Mouse (Mus musculus) layer of hippocampus, postnatal 36 days (tissue): Measurements from ENCODE around the gene Gcn1l1. TPM values are rescaled to one million over a fixed set of nuclear protein-coding genes. Genes with fewer than 3 reads are reported as not detected.

Source experiments
- DNase-seq, 2 experiments: peaks; one replicate each; pipeline ENCODE4 v3.0.0; 2022
- total RNA-seq, 2 experiments: library from RNA; stranded (reverse); gene quantifications; 2 replicates each; pipeline ENCODE4 v1.2.3; 2021

The Gcn1l1 gene
- total RNA-seq, 2 experiments from 2014 or later = 69.4 to 73.1 TPM

- no peak for DNase-seq
Measured at GRCm38 (mm10) chr5:115611566-115611965, 46.5 kb downstream of the Gcn1l1 start.

- DNase-seq = no peak
Measured at GRCm38 (mm10) chr5:115613332-115613731, 48.3 kb downstream of the Gcn1l1 start.

GRCm38 (mm10) chr5:115614948-115615347 is 49.9 kb downstream of the Gcn1l1 start:
- no peak for DNase-seq

GRCm38 (mm10) chr5:115619690-115620089 is 54.6 kb downstream of the Gcn1l1 start:
- no peak for DNase-seq

GRCm38 (mm10) chr5:115622686-115623085 is 57.6 kb downstream of the Gcn1l1 start:
- no peak for DNase-seq

- no peak for DNase-seq
Measured at GRCm38 (mm10) chr5:115623694-115624440, 58.8 kb downstream of the Gcn1l1 start.

GRCm38 (mm10) chr5:115626237-115626886 is 61.3 kb downstream of the Gcn1l1 start:
- no peak for DNase-seq

GRCm38 (mm10) chr5:115628083-115628482 is 63.0 kb downstream of the Gcn1l1 start:
- DNase-seq = no peak

- no peak for DNase-seq
Measured at GRCm38 (mm10) chr5:115629672-115630071, 64.6 kb downstream of the Gcn1l1 start.

GRCm38 (mm10) chr5:115630291-115630690 is 65.2 kb downstream of the Gcn1l1 start:
- DNase-seq = no peak

GRCm38 (mm10) chr5:115631505-115632357 is 66.7 kb downstream of the Gcn1l1 start, which contains the start of gene Rab35:
Gene Rab35, plus strand, starts transcription at chr5:115631908.
- peak; percentile 92 to 96 for DNase-seq

- no peak for DNase-seq
Measured at GRCm38 (mm10) chr5:115632358-115632714, 67.3 kb downstream of the Gcn1l1 start.

- DNase-seq = no peak
Measured at GRCm38 (mm10) chr5:115633060-115633459, 68.0 kb downstream of the Gcn1l1 start.

GRCm38 (mm10) chr5:115634046-115634445 is 69.0 kb downstream of the Gcn1l1 start:
- no peak for DNase-seq

GRCm38 (mm10) chr5:115635536-115635935 is 70.5 kb downstream of the Gcn1l1 start:
- DNase-seq = no peak

GRCm38 (mm10) chr5:115644192-115644591 is 79.1 kb downstream of the Gcn1l1 start:
- DNase-seq = no peak

GRCm38 (mm10) chr5:115648876-115649275 is 83.8 kb downstream of the Gcn1l1 start:
- DNase-seq = no peak

GRCm38 (mm10) chr5:115649699-115650098 is 84.6 kb downstream of the Gcn1l1 start:
- no peak for DNase-seq

- DNase-seq = no peak
Measured at GRCm38 (mm10) chr5:115650885-115651284, 85.8 kb downstream of the Gcn1l1 start.

GRCm38 (mm10) chr5:115651821-115652220 is 86.8 kb downstream of the Gcn1l1 start:
- DNase-seq = no peak

- peak; percentile 100 for DNase-seq
Measured at GRCm38 (mm10) chr5:115652681-115653575, 87.9 kb downstream of the Gcn1l1 start.

- no peak for DNase-seq
Measured at GRCm38 (mm10) chr5:115653776-115654175, 88.7 kb downstream of the Gcn1l1 start.
